Mouse (Mus musculus) A20 (cell line): ENCODE results near the gene Fam114a1.

Source experiments
- DNase-seq: peaks from one replicate; pipeline ENCODE4 v3.0.0-alpha.2; 2011; ENCODE audit warnings: low read depth, low spot score

The Fam114a1 gene

GRCm38 (mm10) chr5:64969861-64970771 is at the start of gene Fam114a1:
Gene Fam114a1, plus strand, starts transcription at chr5:64970071.
- peak; percentile 75 for DNase-seq

DNA sequence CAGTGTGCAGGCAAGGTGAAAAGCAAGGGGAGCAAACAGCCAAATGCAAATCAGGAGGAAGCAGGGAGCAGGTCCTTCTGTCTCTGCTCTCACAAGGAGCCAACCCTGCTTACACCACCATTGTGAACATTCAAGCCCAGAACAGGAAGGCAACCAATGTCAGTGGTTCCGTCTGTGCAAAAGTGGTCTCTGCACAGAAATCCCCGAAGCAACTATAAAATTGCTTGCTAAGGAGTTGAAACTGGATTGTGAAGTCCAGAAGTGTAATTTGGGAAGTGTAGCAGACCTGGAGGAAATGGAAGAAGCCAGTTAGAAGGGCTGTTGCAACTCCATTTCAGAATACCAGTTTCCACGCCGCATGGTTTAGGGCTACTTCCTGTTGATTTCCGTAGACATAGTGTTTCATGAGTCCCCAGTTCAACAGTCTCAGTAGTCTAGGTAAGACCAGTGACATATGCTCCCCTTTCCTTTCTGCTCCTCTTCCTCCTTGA is 46.9 kb upstream of the Fam114a1 start:
- DNase-seq = peak; percentile 88

GRCm38 (mm10) chr5:64932215-64932614 is 37.7 kb upstream of the Fam114a1 start:
- DNase-seq = peak; percentile 63

DNA sequence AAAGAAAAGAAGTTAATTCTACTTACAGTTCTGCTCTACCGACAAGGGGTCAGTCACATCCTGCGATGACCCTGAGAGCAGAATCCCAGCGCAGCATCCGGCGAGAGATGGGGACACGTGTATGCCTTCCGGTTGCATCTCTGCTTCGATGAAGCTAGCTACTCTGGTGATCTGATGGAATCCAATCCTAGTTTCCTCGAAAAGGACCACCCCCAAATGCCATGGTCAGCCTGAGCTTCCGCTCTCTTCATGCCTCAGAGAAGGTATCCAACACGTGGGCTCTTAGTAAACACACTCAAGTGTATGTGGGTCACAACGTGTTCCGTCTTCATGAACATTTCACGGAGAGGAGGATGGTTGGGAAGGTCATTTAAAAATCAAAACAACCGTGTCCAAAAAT is 37.1 kb upstream of the Fam114a1 start:
- DNase-seq = peak; percentile 79

DNA sequence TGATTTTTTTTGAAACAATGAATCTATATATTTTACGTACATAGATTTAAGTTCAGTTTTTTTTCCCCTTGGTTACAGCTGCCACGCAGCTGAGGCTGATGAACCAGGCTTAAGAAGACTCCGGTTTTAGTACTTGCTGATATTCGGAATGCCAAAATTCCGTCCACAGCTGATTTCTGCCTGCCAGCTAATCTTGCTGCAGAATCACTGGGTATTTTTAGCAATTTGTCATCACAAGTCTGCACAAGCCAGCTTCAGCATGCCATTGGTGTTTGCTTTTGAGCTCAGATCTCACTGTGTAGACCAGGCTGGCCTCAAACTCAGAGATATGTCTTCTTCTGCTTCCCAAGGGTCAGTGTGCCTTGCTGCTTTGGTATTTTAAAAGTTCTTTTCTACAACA is 18.4 kb upstream of the Fam114a1 start:
- DNase-seq = no peak

DNA sequence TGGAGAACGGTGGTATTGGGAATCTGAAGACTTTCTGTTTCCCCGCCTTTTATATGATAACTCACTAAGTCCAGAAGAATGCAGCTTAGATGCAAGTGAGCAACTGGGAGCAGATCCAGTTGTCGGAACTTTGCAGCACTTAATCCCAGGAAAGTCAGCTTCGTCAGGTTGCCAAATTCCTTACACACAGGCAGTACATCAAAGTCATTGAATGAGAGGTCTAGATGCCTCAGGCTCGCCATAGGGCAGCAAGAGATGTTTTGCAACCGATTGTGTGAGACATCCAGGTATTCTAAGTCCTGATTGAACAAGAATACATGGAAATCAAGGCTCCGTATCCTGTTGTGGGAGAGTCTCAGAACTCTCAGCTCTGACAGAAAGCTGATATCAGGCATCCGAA is 14.9 kb upstream of the Fam114a1 start:
- DNase-seq = no peak

DNA sequence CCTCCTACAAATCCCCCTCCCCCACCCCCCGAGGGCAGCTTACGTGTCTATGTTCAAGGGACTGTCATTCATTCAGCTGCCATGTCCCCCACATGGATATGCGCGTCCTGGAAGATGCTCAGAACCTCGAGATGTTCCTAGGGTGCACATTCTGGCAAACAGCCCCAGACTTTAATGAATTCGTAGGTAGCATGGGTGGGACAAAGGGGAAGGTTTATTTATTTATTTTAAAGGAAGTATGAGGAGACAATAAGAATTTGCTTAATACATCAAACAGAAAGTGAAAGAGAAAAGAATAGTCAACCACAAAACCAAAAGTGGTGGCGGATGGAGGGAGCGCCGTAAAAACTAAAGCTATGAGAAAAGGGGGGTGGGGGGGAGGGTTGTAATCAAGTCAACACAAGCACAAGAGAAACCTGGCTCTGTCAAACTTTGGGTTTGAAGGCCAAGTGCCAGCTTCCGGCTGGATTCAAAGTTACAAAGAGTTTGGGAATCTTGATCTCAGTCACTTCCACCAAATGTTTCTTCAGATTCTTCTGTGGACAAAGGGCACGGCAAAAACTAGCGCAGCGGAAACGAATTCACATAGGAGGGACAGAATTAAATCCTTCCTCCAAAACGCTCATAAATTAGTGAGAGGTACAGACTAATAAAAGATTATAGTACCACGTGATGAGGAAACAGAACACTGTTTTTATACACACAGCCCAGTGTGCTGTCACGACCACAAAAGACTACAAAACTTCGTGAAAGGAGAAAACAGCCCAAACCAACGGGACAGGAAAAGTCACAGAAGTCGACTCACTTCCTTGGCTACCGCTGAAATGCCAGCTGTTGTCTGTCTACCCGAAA is 10.7 kb upstream of the Fam114a1 start:
- peak; percentile 94 for DNase-seq

GRCm38 (mm10) chr5:64959843-64960230 is 10.0 kb upstream of the Fam114a1 start, which contains the start of gene Tlr6:
Gene Tlr6, minus strand, starts transcription at chr5:64960097.
- peak; percentile 94 for DNase-seq

DNA sequence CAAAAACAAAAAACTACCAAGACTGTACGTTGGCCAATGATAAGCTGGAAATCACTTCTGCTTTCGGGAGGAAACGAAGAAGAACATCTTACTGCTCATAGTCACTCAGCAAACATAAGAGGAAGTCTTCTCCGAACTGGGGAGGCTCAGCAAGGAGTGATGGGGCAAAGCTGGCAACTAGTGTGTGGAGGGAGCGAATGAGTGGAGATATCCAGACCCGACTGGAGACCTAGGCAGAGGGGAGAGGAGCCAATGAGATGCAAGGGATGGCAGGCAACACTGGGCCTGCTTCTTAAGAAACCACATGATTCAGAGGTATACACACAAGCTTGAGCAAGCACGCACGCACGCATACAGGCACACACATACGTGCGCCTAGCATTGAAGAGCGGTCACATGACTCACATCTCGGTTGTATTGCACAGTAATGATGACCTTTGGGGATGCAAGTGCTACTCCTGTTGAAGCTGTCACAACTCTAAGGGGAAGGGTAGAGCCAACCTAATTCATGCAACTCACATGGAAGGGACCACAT is 8.9 kb upstream of the Fam114a1 start:
- DNase-seq = peak; percentile 93

DNA sequence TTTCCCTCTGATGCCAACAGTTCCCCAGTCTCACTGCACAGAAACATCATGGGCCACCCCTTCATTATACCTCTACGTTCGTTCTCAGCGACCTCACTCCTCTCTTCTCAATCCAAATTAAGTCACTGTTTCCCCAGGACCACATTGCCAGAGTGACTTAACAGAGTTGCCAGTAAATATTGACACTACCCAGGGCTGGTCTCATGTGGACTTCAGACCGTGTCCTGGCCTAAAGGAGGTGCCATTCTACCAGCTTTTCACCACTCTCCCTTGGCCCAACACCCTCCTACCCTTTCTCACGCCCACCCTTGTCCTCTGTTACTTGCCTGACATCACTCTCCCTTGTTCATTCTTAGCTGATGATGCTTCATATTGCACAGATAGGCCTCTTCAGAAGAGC is 6.6 kb upstream of the Fam114a1 start:
- no peak for DNase-seq

DNA sequence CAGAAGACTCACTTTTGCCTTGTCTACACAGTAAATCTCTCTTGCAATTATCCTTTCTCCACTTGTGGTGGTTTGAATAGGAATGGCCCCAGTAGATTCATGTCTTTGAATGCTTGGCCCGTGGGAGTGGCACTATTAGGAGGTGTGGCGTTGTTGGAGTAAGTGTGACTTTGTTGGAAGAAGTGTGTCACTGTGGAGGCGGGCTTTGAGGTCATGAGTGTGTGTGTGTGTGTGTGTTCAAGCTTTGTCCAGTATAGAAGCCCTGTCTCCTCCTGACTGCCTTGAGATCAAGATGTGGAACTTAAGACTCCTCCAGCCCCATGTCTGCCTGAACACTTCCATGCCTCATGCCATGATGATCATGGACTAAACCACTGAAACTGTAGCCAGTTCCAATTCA is 6.1 kb upstream of the Fam114a1 start:
- no peak for DNase-seq

- DNase-seq = peak; percentile 84
Observed at GRCm38 (mm10) chr5:64968961-64969860, 660 bp upstream of the Fam114a1 start.

GRCm38 (mm10) chr5:64975121-64975520 is 5.2 kb downstream of the Fam114a1 start:
- DNase-seq = no peak

DNA sequence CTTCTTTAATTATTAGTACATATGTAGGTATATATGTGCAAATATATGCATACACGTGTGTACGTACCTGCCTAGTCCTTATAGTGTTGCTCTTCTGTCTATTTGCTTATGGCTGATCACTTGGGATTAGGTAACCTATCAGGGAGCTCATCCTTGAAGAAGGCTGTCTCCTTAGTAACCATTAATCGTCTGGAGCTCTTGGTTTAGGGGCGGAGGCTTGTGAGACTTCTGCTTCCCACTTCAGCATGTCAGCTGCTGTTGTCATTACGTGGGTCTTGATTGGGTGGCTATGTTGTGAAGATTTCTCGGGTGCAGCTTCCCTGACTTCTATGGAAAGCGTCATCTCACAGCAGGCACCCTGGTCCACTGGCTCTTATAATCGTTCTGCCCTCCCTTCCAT is 7.3 kb downstream of the Fam114a1 start:
- no peak for DNase-seq

GRCm38 (mm10) chr5:64985971-64986370 is 16.1 kb downstream of the Fam114a1 start:
- DNase-seq = no peak

- no peak for DNase-seq
Observed at GRCm38 (mm10) chr5:64989940-64990339, 20.1 kb downstream of the Fam114a1 start.

- no peak for DNase-seq
Observed at GRCm38 (mm10) chr5:64992540-64992939, 22.7 kb downstream of the Fam114a1 start.

DNA sequence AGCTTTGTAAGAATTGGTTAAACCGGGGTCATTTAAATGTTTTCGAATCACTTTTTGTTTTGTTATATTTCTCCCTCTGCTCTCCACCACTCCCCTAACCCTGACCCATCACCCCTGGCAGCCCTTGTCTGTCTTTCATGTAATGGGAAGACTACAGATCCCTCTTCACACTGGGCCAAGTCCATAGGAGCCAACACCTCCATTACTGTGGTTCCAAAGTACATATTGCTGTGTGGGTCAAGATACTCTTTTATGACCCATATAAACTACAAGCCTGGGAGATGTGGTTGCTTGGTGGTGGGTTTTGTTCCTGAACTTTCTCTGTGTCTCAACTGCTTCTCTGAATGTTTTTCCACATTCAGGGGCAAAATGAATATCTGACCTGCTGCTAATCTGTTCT is 25.5 kb downstream of the Fam114a1 start:
- DNase-seq = no peak

DNA sequence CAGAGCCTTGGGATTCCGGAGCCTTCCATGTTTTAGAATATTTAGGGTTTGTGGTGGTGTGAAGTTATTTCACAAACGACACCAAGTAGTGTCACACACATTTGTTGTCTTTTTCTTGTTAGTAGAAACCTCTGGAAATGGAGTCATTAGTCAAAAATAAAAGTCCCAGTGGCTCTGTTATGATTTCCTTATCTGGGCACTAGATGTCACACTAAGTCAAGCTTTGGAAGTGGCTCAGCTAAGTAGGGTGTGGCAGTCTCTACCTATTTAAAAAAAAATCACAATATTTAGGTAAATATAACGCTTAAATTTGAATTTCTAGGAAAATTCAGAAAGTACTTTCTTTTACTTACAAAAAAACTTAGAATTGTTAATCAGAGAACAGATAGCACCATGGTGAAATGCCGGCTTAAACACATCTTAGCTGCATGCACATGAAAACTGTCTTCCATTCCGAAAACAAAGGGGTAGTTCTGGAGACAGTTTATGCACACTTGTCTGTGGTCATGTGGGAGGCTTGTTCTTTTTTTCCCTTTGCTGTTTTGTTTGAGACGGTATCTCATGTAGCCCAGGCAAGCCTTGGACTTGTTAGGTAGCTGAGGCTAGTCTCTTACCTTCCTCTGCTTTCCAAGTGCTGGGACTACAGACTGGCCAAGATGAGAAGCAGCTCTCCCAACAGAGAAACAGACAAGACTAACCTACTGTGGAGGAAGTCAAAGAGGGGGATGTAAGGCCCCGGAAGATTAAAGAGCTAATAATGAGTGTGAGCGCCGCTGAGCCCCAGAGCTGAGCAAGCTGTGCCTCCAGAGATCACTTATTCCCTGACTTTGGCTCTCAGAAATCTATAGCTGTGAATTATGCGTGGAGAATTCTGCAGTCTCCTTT is 33.3 kb downstream of the Fam114a1 start:
- peak; percentile 49 for DNase-seq

- no peak for DNase-seq
Observed at GRCm38 (mm10) chr5:65003946-65004535, 34.2 kb downstream of the Fam114a1 start.
